Mouse (Mus musculus) heart, postnatal 0 days (tissue): ENCODE data around the gene Nanog.

Source experiments
- CTCF ChIP-seq: IDR thresholded peaks from 2 replicates; pipeline ENCODE4 v1.5.1; 2016; ENCODE audit warnings: antibody characterized with exemption, control low read depth, low read depth
- EP300 ChIP-seq: IDR thresholded peaks from 2 replicates; pipeline ENCODE4 v1.6.1; 2016; ENCODE audit warnings: antibody characterized with exemption, low read depth

GRCm38 (mm10) chr6:122744505-122745249 lies 37.4 kb downstream of the Nanog start:
- no peak for TF ChIP-seq EP300
- TF ChIP-seq CTCF: no peak
